Mouse (Mus musculus): ENCODE data around the gene Itga10.

- TF ChIP-seq POLR2A (IDR thresholded peaks at IDR 0.05; ENCODE audit: borderline replicate concordance, control insufficient read depth, low read depth, low read length) (no peak), CTCF (IDR thresholded peaks at IDR 0.05; ENCODE audit: control insufficient read depth, insufficient read depth, low read length) (no peak)
These were observed 53.8 kb downstream of the Itga10 start for GRCm38 (mm10) chr3:96698993-96699690.

Measured in bone marrow, adult 2 months (tissue).